Mouse (Mus musculus): ENCODE measurements around the gene Pakap. TPM values are rescaled to one million over a fixed set of nuclear protein-coding genes. Genes with fewer than 3 reads are reported as not detected.

The Pakap gene
- 1 to 10 TPM; 6.7 to 7.0 TPM for total RNA-seq (2021)
- long read RNA-seq, experiment 1: 0 reads
- long read RNA-seq, experiment 2, partial matches to known transcripts: 0 of 2 reads
- long read RNA-seq, experiment 2, other reads (novel, unspliced or antisense): 2 of 2 reads

- peak; percentile 37 for DNase-seq
Observed at GRCm38 (mm10) chr4:57567666-57568206, at the start of gene Pakap. TSS of gene Pakap (plus strand) at chr4:57568179.

DNA sequence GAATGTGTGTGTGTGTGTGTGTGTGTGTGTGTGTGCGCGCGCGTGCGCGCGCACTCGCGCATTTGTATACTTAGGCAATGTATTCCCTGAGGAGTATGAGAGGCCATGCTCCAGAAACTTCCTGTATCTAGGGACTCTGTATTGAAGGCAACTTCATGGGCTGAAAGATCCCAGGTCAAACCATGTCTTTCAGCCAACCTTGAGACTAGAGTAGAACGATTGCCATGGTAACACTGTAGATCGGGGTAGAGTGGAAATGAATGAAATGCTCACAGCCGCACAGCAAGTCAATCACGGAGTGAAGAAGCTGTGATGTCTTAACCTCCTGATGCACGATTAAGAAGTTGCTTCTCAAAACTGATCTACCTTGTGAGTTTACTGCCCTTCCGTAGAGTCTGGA, 44.5 kb upstream of the Pakap start:
- DNase-seq: no peak

DNA sequence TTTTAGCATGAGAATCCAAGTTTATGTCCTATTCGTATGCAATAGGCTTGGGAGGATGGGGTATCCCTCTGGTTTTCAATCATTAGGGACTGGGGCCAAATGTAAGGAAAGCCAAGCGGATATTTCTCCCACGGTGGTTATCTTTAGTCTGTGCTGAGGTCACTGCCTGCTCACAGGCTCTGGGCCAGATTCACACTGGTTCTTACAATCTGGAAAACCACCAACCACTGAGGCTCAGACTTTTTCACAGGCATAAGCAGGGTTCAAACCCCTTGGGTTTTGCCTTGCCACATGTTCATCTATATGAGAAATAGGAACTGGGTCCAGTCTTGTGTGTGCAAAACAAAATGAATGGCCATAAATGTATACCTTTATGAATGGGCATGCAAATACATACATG, 43.5 kb upstream of the Pakap start:
- DNase-seq: no peak

DNA sequence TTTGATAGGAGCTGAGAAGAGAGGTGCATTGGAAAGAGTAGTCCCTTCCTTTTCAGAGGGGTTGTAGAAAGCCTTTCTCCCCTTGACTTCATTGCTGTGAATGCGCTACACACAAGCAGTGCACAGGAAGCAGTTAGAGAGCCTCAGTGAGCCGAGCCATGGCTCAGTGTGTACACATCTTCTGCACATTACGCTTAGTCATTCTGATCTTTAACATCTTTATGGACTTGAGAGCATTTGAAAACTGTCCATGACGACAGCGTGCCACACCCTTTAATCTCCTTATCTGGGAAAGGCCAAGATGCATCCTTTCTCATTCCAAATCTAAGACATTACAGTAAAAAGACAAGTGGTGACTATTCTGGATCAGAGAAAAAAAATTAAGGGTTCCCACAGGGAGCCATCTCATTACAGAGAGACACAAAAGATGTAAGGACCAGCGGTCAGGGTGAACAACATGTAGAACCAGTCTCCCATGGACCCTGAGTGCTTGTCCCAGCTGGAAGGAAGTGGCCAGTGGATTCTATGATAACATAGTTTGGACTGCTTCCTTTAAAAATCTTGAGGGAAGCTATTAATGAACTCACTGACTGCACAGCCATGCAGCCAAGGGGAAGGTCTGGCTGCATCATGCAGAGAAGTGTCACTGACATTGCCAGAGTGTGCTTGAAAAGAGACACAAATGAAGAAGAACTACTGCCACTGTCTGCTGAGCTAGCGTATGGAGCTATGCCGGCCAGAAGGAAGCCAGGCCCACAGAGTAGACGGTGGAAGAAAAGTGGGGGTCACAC, 42.6 kb upstream of the Pakap start:
- no peak for DNase-seq

DNA sequence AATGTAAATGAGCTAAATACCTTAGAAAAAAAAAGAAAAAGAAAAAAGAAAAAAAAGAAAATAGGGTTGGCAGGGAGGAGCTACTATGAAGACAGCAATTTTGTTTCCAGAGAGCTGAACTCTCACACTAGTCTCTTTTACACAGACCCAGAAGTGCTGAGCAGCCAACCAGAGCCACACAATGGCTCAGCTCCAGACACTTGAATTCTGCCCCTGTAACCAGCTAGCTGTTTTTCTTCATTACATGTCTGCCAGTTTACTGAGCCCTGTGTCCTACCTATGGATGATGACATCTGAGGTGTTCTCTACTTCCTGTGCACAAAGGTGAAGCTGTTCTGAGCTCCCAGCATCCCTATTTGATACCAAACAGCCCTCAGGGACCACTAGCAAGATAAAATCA, 39.7 kb upstream of the Pakap start:
- no peak for DNase-seq

DNA sequence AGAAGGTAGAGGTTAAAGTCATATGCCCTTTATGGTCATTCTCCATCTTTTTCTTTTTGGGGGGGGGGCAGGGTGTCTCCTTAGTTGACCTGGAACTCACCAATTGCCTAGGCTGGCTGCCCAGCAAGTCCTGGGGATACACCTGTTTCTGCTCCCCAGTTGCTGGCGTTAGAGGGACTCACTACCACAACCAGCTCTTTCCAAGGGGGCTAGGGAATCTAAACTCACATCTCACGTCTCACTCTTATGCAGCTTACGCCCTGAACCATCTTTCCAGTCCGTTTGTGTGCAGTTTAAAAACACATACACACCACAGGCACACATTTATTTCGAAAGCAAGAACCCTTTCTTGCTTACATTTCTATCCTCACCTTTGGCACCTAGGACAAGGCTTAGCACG, 34.3 kb upstream of the Pakap start:
- DNase-seq: no peak

DNA sequence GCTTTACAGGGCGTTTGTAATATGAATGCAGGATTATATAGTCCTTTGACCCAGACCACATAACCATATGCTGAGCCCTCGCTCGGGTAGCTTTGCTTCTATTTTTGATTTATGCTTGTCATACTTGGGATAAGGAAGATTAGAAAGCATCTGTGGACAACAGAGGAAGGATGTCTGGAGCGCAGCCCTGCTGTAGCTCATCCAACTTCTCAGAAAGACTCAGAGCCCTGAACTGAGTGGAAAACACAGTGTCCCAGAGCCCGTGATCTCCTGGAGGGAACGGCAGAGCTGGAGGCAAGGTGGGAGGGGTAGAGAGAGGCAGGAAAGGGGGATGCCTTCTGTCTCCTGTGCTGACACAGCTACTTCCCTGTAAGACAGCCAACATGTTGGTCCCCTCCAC, 33.7 kb upstream of the Pakap start:
- DNase-seq: no peak

- DNase-seq: no peak
Observed at GRCm38 (mm10) chr4:57535087-57535486, 32.9 kb upstream of the Pakap start.

GRCm38 (mm10) chr4:57538029-57538688, 29.8 kb upstream of the Pakap start:
- no peak for DNase-seq

- no peak for DNase-seq
Observed at GRCm38 (mm10) chr4:57543692-57544256, 24.2 kb upstream of the Pakap start.

GRCm38 (mm10) chr4:57547785-57548184, 20.2 kb upstream of the Pakap start:
- DNase-seq: no peak

DNA sequence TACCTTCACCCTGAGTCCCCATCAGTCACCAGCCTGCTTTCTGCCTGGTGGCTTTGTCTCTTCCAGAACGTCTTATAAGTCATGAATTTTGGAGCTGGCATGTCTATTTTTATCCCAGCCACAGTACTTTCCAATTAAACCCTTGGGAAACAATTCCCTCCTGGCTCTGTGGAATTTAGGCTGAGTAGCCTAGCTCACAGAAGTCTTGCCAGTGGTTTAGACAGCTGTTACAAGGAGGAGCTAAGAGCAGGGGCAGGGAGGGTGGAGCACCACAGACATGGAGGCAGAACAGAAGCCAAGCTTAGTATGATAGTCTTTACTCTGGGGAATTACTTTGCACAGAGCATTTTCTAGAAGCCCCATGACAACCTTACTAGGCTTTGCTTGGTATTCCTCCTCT, 17.8 kb upstream of the Pakap start:
- no peak for DNase-seq

GRCm38 (mm10) chr4:57557102-57557501, 10.9 kb upstream of the Pakap start:
- DNase-seq: no peak

GRCm38 (mm10) chr4:57559438-57559837, 8.5 kb upstream of the Pakap start:
- DNase-seq: no peak

DNA sequence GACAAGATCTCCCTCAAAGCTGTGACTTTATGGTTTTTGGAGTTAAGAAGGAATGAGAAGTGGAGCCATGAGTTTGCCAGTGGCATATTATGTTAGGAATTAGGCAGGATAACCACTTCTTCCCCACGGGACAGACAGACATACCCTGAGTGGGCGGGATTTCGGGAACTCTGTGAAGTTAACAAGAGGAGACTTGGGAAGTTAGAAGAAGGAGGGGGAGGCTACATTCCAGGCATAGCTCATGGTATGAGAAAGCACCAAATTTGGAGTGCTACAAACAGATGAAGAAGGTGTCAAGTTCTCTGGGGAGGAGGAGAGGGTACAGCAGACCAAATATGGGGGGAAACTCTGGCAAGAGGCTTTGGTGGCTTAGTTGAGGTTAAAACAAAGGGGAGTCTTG, 8.0 kb upstream of the Pakap start:
- DNase-seq: no peak

DNA sequence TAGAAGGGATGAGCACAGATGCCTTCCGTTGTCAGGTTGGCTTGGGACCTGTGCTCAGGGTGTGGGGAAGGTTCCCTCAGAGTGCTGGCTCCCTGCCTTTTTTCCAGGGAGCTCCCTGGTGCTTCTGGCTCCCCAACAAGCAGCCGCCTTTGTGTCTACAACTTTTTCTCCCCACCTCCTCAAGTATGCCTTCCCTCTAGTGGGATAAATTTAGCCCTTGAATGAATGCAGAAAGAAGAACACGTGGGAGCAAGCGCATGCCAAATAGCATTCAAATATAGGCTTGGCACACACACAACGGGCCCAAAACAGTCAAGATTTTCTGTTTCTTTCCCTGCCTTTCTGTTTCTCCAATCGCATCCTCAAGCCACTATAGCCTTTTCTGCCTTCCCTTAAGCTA, 6.9 kb upstream of the Pakap start:
- no peak for DNase-seq

DNA sequence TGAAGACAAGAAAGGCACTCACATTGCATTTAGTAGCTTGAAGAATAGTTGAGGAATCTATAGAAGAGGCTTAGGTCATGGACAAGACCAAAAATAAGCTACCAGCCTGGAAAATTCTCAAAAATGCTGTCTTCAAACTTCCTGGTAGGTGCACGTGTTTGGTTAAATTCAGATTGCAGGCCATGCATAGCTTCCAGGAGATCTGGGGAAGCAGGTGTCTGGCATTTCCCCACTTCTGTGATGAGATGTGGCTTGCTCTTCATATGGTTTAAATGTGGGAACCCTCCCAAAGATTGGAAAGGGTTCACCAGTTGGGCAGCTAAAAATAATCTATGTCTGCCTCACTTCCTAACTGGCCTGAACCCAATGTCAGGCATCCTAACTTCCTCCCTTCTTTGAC, 2.7 kb upstream of the Pakap start:
- DNase-seq: no peak

- DNase-seq: no peak
Observed at GRCm38 (mm10) chr4:57565811-57566210, 2.2 kb upstream of the Pakap start.

- DNase-seq: no peak
Observed at GRCm38 (mm10) chr4:57568268-57569068, 489 bp downstream of the Pakap start.

DNA sequence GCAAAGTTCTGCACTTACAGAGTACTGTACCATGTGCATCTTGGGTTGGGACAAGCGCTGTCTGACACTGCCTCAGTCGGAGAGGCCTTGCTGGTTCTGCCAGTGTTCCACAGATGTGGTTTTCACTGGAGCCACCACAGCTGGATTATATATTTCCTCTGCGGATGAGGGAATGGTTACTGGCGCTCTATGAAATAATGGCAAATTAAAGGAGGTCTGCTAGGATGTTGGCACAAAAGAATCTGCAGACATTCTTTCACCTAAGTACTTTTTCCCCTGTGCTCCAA, 1.0 kb downstream of the Pakap start:
- no peak for DNase-seq

GRCm38 (mm10) chr4:57569711-57570110, 1.7 kb downstream of the Pakap start:
- no peak for DNase-seq

- no peak for DNase-seq
Observed at GRCm38 (mm10) chr4:57570229-57570628, 2.2 kb downstream of the Pakap start.

DNA sequence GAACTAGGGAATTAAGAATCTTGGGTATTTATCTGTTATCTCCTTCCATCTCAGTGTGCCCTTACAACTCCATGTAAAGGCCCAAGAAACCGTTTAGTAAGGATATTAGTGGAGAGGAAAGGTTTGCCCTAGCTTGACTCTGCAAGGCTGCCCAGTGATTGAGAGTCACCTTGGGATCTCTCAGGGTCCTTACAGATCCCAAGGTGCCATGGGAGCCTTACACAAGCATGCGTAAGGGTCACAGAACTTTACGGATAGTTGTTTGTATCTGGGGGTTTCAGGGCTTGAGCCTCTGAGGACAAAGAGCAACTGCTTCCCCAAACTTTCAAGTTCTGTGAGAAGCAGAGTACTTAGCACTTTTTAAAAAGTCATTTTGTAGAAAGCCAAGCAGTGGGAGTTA, 6.2 kb downstream of the Pakap start:
- DNase-seq: no peak
